Mouse (Mus musculus): Measurements from ENCODE around the gene Osbpl9. TPM values are rescaled to one million over a fixed set of nuclear protein-coding genes. Genes with fewer than 3 reads are reported as not detected.
A peak's percentile ranks its signal among the peaks of the same experiment; 100 is the strongest.

Osbpl9 gene
- polyA plus RNA-seq, 1 experiment from 2014 or later = 50.7 TPM

- no peak overlapping the region for H3K27ac ChIP-seq
- no peaks in the 10 kb centered on the region for H3K36me3 ChIP-seq
- H3K4me1 ChIP-seq (replicated peaks) = peaks cover 13% of the 10 kb centered on the region
- H3K27me3 ChIP-seq = no peaks in the 10 kb centered on the region
- H3K4me2 ChIP-seq = no peak overlapping the region
- no peak for ATAC-seq (replicated peaks; ENCODE audit: insufficient number of reproducible peaks, insufficient read depth, low FRiP score, low read depth)
- no peak overlapping the region for H3K9ac ChIP-seq
- no peaks in the 10 kb centered on the region for H3K9me3 ChIP-seq (replicated peaks)
- WGBS = 44% methylated on average over 7 of the region's 7 CpGs
- no peak overlapping the region for H3K4me3 ChIP-seq
These were observed 27.8 kb upstream of the Osbpl9 start for GRCm38 (mm10) chr4:109229766-109230279.

GRCm38 (mm10) chr4:109226071-109226470 is 24.0 kb upstream of the Osbpl9 start:
- peaks cover 16% of the 10 kb centered on the region for H3K4me1 ChIP-seq (replicated peaks)
- H3K9ac ChIP-seq = no peak overlapping the region
- WGBS = 48% methylated on average over 5 of the region's 5 CpGs
- H3K27ac ChIP-seq = peak overlapping the region; percentile 11; the same call in 1 of the 2 replicates
- H3K4me2 ChIP-seq = no peak overlapping the region
- no peak overlapping the region for H3K4me3 ChIP-seq
- no peaks in the 10 kb centered on the region for H3K9me3 ChIP-seq (replicated peaks)
- no peaks in the 10 kb centered on the region for H3K36me3 ChIP-seq
- no peak for ATAC-seq (replicated peaks; ENCODE audit: insufficient number of reproducible peaks, insufficient read depth, low FRiP score, low read depth)
- H3K27me3 ChIP-seq = no peaks in the 10 kb centered on the region

- Histone ChIP-seq H3K4me2 (no peak overlapping the region), H3K36me3 (no peaks in the 10 kb centered on the region), H3K4me1 (replicated peaks) (peaks cover 16% of the 10 kb centered on the region), H3K27ac (peak overlapping the region; percentile 66), H3K9ac (no peak overlapping the region), H3K4me3 (no peak overlapping the region), H3K27me3 (no peaks in the 10 kb centered on the region), H3K9me3 (replicated peaks) (no peaks in the 10 kb centered on the region)
- ATAC-seq (replicated peaks; ENCODE audit: insufficient number of reproducible peaks, insufficient read depth, low FRiP score, low read depth) = peak; percentile 40; the same call in 1 of the 2 replicates
- WGBS = 61% methylated on average over 6 of the region's 6 CpGs
These were observed 23.5 kb upstream of the Osbpl9 start for GRCm38 (mm10) chr4:109225606-109226005.

GRCm38 (mm10) chr4:109224762-109225552 is 22.9 kb upstream of the Osbpl9 start:
- peak overlapping the region; percentile 66 for H3K27ac ChIP-seq
- 51% methylated on average over 13 of the region's 13 CpGs for WGBS
- no peak overlapping the region for H3K9ac ChIP-seq
- no peaks in the 10 kb centered on the region for H3K9me3 ChIP-seq (replicated peaks)
- peak; percentile 78 for ATAC-seq (replicated peaks; ENCODE audit: insufficient number of reproducible peaks, insufficient read depth, low FRiP score, low read depth)
- no peaks in the 10 kb centered on the region for H3K27me3 ChIP-seq
- H3K36me3 ChIP-seq = no peaks in the 10 kb centered on the region
- H3K4me2 ChIP-seq = no peak overlapping the region
- no peak overlapping the region for H3K4me3 ChIP-seq
- peaks cover 16% of the 10 kb centered on the region for H3K4me1 ChIP-seq (replicated peaks)

- Histone ChIP-seq H3K4me2 (no peak overlapping the region), H3K4me1 (replicated peaks) (peaks cover 16% of the 10 kb centered on the region), H3K27ac (no peak overlapping the region), H3K4me3 (no peak overlapping the region), H3K36me3 (no peaks in the 10 kb centered on the region), H3K27me3 (no peaks in the 10 kb centered on the region), H3K9me3 (replicated peaks) (no peaks in the 10 kb centered on the region), H3K9ac (no peak overlapping the region)
- ATAC-seq (replicated peaks; ENCODE audit: insufficient number of reproducible peaks, insufficient read depth, low FRiP score, low read depth) = no peak
- 47% methylated on average over 3 of the region's 3 CpGs for WGBS
These were observed 19.9 kb upstream of the Osbpl9 start for GRCm38 (mm10) chr4:109222001-109222400.

GRCm38 (mm10) chr4:109220441-109220940 is 18.4 kb upstream of the Osbpl9 start:
- no peak overlapping the region for H3K4me3 ChIP-seq
- H3K9ac ChIP-seq = no peak overlapping the region
- ATAC-seq (replicated peaks; ENCODE audit: insufficient number of reproducible peaks, insufficient read depth, low FRiP score, low read depth) = no peak
- H3K36me3 ChIP-seq = no peaks in the 10 kb centered on the region
- H3K27me3 ChIP-seq = no peaks in the 10 kb centered on the region
- peaks cover 10% of the 10 kb centered on the region for H3K4me1 ChIP-seq (replicated peaks)
- no peak overlapping the region for H3K4me2 ChIP-seq
- no peaks in the 10 kb centered on the region for H3K9me3 ChIP-seq (replicated peaks)
- 54% methylated on average over 14 of the region's 14 CpGs for WGBS
- H3K27ac ChIP-seq = no peak overlapping the region

- Histone ChIP-seq H3K4me3 (no peak overlapping the region), H3K4me1 (replicated peaks) (no peaks in the 10 kb centered on the region), H3K9me3 (replicated peaks) (no peaks in the 10 kb centered on the region), H3K9ac (no peak overlapping the region), H3K4me2 (no peak overlapping the region), H3K27me3 (no peaks in the 10 kb centered on the region), H3K36me3 (no peaks in the 10 kb centered on the region), H3K27ac (no peak overlapping the region)
- ATAC-seq (replicated peaks; ENCODE audit: insufficient number of reproducible peaks, insufficient read depth, low FRiP score, low read depth) = no peak
- 80% methylated on average over 7 of the region's 7 CpGs for WGBS
These were observed 15.9 kb upstream of the Osbpl9 start for GRCm38 (mm10) chr4:109218008-109218407.

- H3K4me2 ChIP-seq = no peak overlapping the region
- 75% methylated on average over 3 of the region's 3 CpGs for WGBS
- H3K9me3 ChIP-seq (replicated peaks) = no peaks in the 10 kb centered on the region
- H3K27ac ChIP-seq = no peak overlapping the region
- H3K9ac ChIP-seq = no peak overlapping the region
- no peak for ATAC-seq (replicated peaks; ENCODE audit: insufficient number of reproducible peaks, insufficient read depth, low FRiP score, low read depth)
- no peak overlapping the region for H3K4me3 ChIP-seq
- H3K4me1 ChIP-seq (replicated peaks) = no peaks in the 10 kb centered on the region
- no peaks in the 10 kb centered on the region for H3K27me3 ChIP-seq
- H3K36me3 ChIP-seq = no peaks in the 10 kb centered on the region
These were observed 11.9 kb upstream of the Osbpl9 start for GRCm38 (mm10) chr4:109213986-109214385.

- Histone ChIP-seq H3K27me3 (no peaks in the 10 kb centered on the region), H3K4me1 (replicated peaks) (no peaks in the 10 kb centered on the region)
- 74% methylated on average over 4 of the region's 4 CpGs for WGBS
These were observed 8.8 kb upstream of the Osbpl9 start for GRCm38 (mm10) chr4:109210881-109211280.

GRCm38 (mm10) chr4:109210253-109210652 is 8.2 kb upstream of the Osbpl9 start:
- Histone ChIP-seq H3K36me3 (no peaks in the 10 kb centered on the region), H3K9ac (no peak overlapping the region), H3K4me1 (replicated peaks) (no peaks in the 10 kb centered on the region), H3K4me2 (no peak overlapping the region), H3K9me3 (replicated peaks) (no peaks in the 10 kb centered on the region), H3K4me3 (no peak overlapping the region), H3K27ac (no peak overlapping the region), H3K27me3 (no peaks in the 10 kb centered on the region)
- no peak for ATAC-seq (replicated peaks; ENCODE audit: insufficient number of reproducible peaks, insufficient read depth, low FRiP score, low read depth)
- 72% methylated on average over 2 of the region's 2 CpGs for WGBS

More at GRCm38 (mm10) chr4:109210881-109211280, 8.8 kb upstream of the Osbpl9 start:
- H3K4me2 ChIP-seq = no peak overlapping the region
- ATAC-seq (replicated peaks; ENCODE audit: insufficient number of reproducible peaks, insufficient read depth, low FRiP score, low read depth) = no peak
- no peaks in the 10 kb centered on the region for H3K9me3 ChIP-seq (replicated peaks)
- H3K4me3 ChIP-seq = no peak overlapping the region
- no peak overlapping the region for H3K27ac ChIP-seq
- H3K9ac ChIP-seq = no peak overlapping the region
- H3K36me3 ChIP-seq = no peaks in the 10 kb centered on the region

- Histone ChIP-seq H3K4me3 (no peak overlapping the region), H3K36me3 (no peaks in the 10 kb centered on the region), H3K9ac (no peak overlapping the region), H3K27ac (no peak overlapping the region), H3K9me3 (replicated peaks) (no peaks in the 10 kb centered on the region), H3K4me1 (replicated peaks) (0 out of 2 replicates have a peak, but pooled peaks cover 1% of the 10 kb centered on the region), H3K4me2 (no peak overlapping the region), H3K27me3 (no peaks in the 10 kb centered on the region)
- 82% methylated on average over 5 of the region's 5 CpGs for WGBS
- ATAC-seq (replicated peaks; ENCODE audit: insufficient number of reproducible peaks, insufficient read depth, low FRiP score, low read depth) = no peak
These were observed 5.5 kb upstream of the Osbpl9 start for GRCm38 (mm10) chr4:109207524-109207923.
